Mouse (Mus musculus): ENCODE measurements around the gene Tcl1b4. TPM values are rescaled to one million over a fixed set of nuclear protein-coding genes. Genes with fewer than 3 reads are reported as not detected.

Gene Tcl1b4
- not detected for polyA plus RNA-seq (2017; shearing (Covaris generic))

DNA sequence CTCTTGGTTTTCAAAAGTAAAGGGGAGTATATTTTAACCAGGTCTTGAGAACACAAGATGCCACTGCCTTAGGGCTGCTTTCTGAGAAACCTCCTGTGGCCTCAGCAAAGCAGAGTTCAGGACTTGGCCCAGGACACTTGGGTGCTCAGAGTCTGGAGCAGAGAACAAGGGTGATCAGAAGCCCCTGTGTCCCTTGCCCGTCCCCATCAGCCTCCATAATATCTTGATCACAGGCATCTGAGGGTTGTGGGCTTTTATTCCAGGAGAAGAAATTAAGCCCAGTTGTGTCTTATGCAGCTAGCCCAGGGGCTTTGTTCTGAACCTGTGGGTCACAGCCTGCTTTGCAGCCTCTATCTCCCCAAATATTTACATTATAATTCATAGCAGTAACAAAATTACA is at the start of gene Tcl1b4:
Tcl1b4 (plus strand) TSS at position 301 of the 400 bp plus-strand sequence.

DNA sequence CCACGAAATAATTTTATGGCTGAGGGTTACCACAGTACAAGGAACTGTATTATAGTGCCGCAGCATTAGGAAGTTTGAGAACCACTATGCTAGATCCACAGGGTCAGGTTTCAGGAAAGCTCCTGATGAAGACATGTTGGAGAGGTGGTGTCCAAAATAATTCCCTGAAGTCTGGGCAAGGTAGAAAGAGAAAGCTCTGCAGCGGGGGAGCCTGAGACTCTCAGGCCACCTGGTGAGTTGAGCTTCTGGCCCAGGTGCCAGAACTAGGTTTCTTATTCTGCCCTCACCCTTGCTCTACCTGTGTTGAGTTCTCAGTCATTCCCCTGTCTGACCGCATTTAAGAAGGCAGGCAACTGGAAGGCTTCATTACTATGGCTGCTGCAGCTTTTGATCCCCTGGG is 42.4 kb upstream of the Tcl1b4 start, which contains the start of gene Tcl1b1:
Tcl1b1 (plus strand) TSS at position 301 of the 400 bp plus-strand sequence.

DNA sequence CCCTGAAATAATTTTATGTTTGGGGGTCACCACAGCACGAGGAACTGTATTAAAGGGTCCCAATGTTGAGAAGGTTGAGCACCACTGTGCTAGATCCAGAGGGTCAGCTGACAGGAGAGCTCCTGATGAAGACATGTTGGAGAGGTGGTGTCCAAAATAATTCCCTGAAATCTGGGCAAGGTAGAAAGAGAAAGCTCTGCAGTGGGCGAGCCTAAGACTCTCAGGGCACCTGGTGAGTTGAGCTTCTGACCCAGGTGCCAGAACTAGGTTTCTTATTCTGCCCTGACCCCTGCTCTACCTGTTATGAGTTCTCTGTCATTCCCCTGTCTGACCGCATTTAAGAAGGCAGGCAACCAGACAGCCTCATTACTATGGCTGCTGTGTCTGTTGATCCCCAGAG is 25.7 kb upstream of the Tcl1b4 start, which contains the start of gene Tcl1b5:
Tcl1b5 (plus strand) TSS at position 301 of the 400 bp plus-strand sequence.

DNA sequence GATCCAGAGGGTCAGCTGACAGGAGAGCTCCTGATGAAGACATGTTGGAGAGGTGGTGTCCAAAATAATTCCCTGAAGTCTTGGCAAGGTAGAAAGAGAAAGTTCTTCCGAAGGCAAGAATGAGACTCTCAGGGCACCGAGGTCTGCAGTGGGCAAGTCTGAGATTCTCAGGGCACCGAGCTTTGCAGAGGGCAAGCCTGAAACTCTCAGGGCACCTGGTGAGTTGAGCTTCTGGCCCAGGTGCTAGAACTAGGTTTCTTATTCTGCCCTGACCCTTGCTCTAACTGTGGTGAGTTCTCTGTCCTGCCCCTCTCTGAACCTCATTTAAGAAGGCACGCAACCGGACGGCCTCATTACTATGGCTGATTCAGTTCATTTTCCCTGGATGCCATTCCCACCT is 11.0 kb upstream of the Tcl1b4 start, which contains the start of gene Tcl1b3:
Tcl1b3 (plus strand) TSS at position 301 of the 400 bp plus-strand sequence.

DNA sequence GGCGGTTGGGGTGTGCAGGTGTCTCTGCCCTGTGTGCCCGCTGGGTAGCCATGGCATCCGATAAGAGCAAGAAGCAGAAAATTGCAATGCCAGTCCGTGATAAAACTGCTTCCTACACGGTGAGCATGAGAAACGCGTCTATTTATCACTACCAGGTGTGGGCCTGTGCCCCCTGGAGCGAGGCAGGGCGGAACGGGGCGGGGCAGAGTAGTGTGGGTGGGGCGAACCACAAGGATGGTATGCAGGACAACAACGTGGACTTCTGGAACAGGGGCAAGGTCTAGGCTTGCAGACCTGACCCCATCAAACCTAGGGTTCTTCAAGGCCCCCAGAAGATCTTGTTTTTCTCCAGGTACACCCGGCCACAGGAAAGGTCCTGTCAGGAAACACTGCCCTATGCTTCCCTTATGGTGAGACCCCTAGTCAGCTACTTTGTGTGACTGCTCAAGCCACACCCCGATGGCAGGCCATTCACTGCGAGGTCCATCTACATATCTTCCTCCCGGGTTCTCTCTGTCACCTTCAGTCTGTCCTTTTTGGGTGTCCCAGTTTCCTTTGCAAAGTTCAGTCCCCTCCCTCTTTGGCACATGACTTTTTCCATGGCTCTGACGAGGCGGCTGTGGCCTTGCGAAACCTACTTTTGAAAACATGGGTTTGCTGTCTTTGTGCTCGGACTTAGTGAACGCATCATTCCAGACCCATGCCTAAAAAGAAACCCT is 21.0 kb downstream of the Tcl1b4 start, which contains the start of gene Tcl1:
Tcl1 (minus strand) TSS at position 193 of the 719 bp plus-strand sequence.

Other genes with a start within 250 kb of the Tcl1b4 start
- 5.5 TPM for gene Syne3, start 192.1 kb upstream of the Tcl1b4 start, polyA plus RNA-seq (2017; shearing (Covaris generic))
- gene Glrx5, start 169.3 kb upstream of the Tcl1b4 start, polyA plus RNA-seq (2017; shearing (Covaris generic)): 118 TPM
- not detected for gene Tcl1b2, start 55.9 kb upstream of the Tcl1b4 start, polyA plus RNA-seq (2017; shearing (Covaris generic))
- gene Tcl1b1, start 42.3 kb upstream of the Tcl1b4 start, polyA plus RNA-seq (2017; shearing (Covaris generic)): not detected
- gene Tcl1b5, start 25.6 kb upstream of the Tcl1b4 start, polyA plus RNA-seq (2017; shearing (Covaris generic)): not detected
- gene Tcl1b3, start 10.9 kb upstream of the Tcl1b4 start, polyA plus RNA-seq (2017; shearing (Covaris generic)): not detected
- gene Tcl1, start 20.8 kb downstream of the Tcl1b4 start, polyA plus RNA-seq (2017; shearing (Covaris generic)): 0.13 TPM
- gene Tunar, start 131.9 kb downstream of the Tcl1b4 start, polyA plus RNA-seq (2017; shearing (Covaris generic)): not detected